Mouse (Mus musculus) erythroblast, embryonic 14.5 days (primary cell): ENCODE results near the gene Thsd4.

ENCODE experiments used
- GATA1 ChIP-seq: IDR thresholded peaks from 2 replicates; pipeline ENCODE4 v1.6.1; 2012; ENCODE audit warnings: low read length, inconsistent platforms, mixed read lengths
- TAL1 ChIP-seq: IDR thresholded peaks from 3 replicates; pipeline ENCODE4 v1.6.1; 2012; ENCODE audit warnings: low read length, inconsistent platforms, mixed read lengths

DNA sequence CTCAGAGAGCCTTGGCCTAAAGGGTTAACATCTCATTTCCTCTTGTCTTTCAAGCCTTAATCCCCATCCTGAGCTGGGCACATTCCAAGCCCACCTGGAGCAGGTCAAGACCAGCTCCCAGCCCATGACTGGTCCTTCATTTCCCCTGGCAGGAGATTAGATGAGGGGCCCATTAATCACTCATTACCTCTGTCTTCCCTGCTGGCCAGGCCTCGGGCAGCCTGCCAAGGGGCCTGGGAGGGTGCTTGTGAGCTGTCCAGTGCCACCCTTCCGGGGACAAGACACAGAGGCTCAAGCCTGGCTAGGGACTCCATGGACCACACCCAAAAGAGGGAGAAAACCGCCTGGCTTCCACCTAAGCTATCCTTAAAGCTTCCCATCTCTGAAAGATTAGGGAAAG lies 3.6 kb downstream of the Thsd4 start:
- TF ChIP-seq TAL1 (no peak), GATA1 (no peak)
